Mouse (Mus musculus) gastrocnemius, postnatal 4 days (tissue): ENCODE measurements around the gene Cmtm4. TPM values are rescaled to one million over a fixed set of nuclear protein-coding genes. Genes with fewer than 3 reads are reported as not detected.

Experiments
- total RNA-seq, 2 experiments: library from RNA; stranded (reverse); gene quantifications; 2 replicates each; pipeline ENCODE4 v1.2.3; 2021

Gene Cmtm4
- total RNA-seq, 2 experiments from 2014 or later: 9.9 to 10.5 TPM

Other genes starting within 250 kb of the Cmtm4 start
- gene Bean1, start 225.4 kb downstream of the Cmtm4 start, total RNA-seq: 1 to 10 TPM; 1.7 to 2.5 TPM
- gene Tk2, start 147.2 kb downstream of the Cmtm4 start, total RNA-seq: 10 to 100 TPM in 1 of 2 experiments, 1 to 10 TPM in 1; 9.7 to 11.6 TPM
- 10 to 100 TPM; 16.0 to 19.4 TPM for gene Cklf, start 144.9 kb downstream of the Cmtm4 start, total RNA-seq
- not detected for gene Cmtm2a, start 102.6 kb downstream of the Cmtm4 start, total RNA-seq
- gene Gm45711, start 85.7 kb downstream of the Cmtm4 start, total RNA-seq: not detected
- gene Cmtm1, start 85.7 kb downstream of the Cmtm4 start, total RNA-seq: not detected
- not detected for gene Gm11020, start 74.2 kb downstream of the Cmtm4 start, total RNA-seq
- gene Cmtm2b, start 73.6 kb downstream of the Cmtm4 start, total RNA-seq: not detected
- gene Cmtm3, start 56.4 kb downstream of the Cmtm4 start, total RNA-seq: 10 to 100 TPM; 70.2 to 71.1 TPM
- gene Dync1li2, start 47.2 kb upstream of the Cmtm4 start, total RNA-seq: 100 to 1,000 TPM; 102 to 116 TPM
- under 1 TPM; 0.22 to 0.36 TPM for gene Terb1, start 114.1 kb upstream of the Cmtm4 start, total RNA-seq
- gene Nae1, start 138.8 kb upstream of the Cmtm4 start, total RNA-seq: 10 to 100 TPM; 34.8 to 41.8 TPM
- gene Car7, start 138.9 kb upstream of the Cmtm4 start, total RNA-seq: under 1 TPM; 0.64 to 0.80 TPM
- gene Pdp2, start 195.6 kb upstream of the Cmtm4 start, total RNA-seq: 1 to 10 TPM; 5.9 to 6.9 TPM
- 1 to 10 TPM; 1.9 to 2.4 TPM for gene Cdh16, start 228.6 kb upstream of the Cmtm4 start, total RNA-seq
- 10 to 100 TPM; 93.9 to 98.3 TPM for gene Rrad, start 235.5 kb upstream of the Cmtm4 start, total RNA-seq
- gene Ciao2b, start 246.2 kb upstream of the Cmtm4 start, total RNA-seq: 10 to 100 TPM; 51.6 to 58.9 TPM